Mouse (Mus musculus) stomach, postnatal 0 days (tissue): ENCODE measurements around the gene AI837181.
"Not testable (repeated sequence)": the region's sequence is repeated elsewhere in the genome, so short reads cannot be mapped to it uniquely, and the experiment has no call there.

Experiments used
- CTCF ChIP-seq: IDR thresholded peaks from 2 replicates; pipeline ENCODE4 v1.5.1; 2016; ENCODE audit warnings: antibody characterized with exemption, low read depth, mild to moderate bottlenecking, moderate library complexity
- EP300 ChIP-seq: optimal IDR thresholded peaks from 2 replicates; pipeline ENCODE3; 2016; ENCODE audit warnings: antibody characterized with exemption

GRCm38 (mm10) chr19:5401073-5401472 lies 23.9 kb upstream of the AI837181 start:
- TF ChIP-seq CTCF, EP300: not testable (repeated sequence)
